Mouse (Mus musculus): ENCODE measurements around the gene C5ar2.
A peak's percentile ranks its signal among the peaks of the same experiment; 100 is the strongest.
"Not testable (repeated sequence)": the region's sequence is repeated elsewhere in the genome, so short reads cannot be mapped to it uniquely, and the experiment has no call there.

C5ar2 gene

DNA sequence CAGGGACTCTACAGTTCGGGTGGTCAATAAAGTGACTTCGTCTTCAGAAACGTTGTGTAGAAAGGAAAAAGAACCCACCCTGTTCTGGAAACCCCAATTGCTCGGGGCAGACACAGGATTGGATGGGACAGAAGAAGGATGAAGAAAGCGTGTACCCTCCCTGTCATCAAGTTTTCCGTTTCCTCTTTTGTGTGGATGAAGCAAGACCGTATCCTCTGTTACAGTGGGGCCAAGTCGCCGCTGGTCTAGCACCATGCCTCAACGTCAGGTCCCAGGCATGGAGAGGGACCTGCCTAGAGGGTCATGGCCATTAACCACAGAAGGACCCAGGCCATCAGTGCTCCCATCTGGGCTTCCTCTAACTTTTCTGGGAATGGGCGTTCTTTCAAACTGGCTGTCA lies 13.9 kb upstream of the C5ar2 start:
- no peak for DNase-seq (ENCODE audit: low spot score)

DNA sequence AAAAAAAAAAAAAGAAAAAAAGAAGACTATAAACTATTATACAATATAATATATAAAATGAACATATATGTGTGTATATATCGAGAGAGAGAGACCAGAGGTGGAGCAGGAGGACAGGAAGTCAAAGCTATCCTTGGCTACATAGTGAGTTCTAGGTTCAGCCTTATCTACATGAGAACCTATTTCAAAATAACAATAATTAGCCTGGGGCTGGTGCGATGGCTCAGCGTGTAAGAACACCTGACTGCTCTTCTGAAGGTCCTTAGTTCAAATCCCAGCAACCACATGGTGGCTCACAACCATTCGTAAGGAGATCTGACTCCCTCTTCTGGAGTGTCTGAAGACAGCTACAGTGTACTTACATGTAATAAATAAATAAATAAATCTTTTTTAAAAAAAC lies 12.0 kb upstream of the C5ar2 start:
- DNase-seq (ENCODE audit: low spot score): not testable (repeated sequence)

DNA sequence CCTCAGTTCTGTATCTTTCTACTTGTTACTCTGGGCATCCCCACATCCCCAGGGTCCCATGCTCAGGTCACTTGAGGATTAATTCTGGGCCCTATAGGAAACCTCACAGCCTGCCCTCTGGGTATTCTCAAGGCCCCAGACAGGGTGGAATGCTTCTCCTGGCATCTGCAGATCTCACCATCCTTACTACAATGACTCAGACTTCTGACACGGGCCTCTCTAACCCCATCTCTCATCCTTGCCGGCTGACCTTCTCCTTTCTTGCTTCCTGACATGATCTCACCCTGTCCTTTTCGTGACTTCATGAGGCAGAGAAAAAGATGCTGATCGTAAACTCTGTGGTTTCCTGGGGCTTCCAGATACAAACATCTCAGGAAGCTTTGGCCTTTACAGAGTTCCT lies 10.2 kb upstream of the C5ar2 start:
- no peak for DNase-seq (ENCODE audit: low spot score)

DNA sequence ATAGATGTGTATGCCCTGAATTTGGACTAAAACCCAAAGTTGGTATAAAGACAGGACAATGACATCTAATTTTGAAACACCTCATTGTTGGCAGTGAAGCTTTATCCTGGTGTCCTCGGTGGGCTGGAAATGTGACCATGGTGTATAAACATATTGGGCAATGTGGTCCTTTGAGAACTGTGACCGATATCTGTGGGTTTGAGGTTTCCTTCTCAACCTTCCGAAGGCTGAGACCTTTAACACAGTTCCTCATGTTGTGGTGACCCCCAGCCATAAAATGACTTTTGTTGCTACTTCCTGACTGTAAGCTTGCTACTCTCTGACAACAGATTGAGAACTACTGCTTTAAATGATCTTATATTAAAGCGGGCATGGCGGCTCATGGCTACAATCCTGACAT lies 6.7 kb upstream of the C5ar2 start:
- no peak for DNase-seq (ENCODE audit: low spot score)

DNA sequence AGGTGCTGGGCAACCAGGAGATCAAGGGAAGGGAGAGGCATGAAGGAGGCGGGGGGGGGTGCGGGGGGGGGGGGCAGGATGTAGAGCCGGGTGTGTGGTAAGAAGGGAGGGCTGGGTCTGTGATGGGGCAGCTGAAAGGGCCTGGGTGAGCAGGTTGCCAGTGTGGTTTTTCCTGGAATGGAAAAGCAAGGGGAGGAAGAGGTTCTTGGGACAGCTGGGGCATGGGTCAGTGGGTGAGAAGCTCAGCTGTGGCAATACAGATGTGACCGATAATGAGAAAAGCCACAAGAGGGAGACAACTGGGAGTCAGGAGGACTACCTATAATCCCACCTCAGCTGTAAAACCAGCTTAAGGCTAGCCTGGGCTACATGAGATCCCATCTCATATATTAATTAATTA lies 2.0 kb upstream of the C5ar2 start:
- no peak for DNase-seq (ENCODE audit: low spot score)

DNA sequence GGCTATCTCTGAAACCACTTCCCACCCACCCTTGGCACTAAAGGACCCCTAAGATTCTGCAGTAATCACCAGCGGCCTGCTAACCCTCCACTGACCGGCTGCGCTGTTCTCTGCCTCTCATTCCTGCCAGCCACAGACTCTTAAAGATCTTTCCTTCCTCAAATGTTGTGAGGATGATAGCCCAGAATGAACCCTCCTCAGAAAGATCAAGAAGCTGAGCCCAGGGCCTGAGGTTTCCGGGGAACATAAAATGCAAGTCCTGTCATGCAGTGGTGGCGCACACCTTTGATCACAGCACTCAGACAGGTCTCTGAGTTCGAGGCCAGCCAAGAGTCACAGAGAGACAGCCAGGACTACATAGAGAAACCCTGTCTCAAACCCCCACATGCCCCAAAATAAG lies 1.8 kb downstream of the C5ar2 start:
- no peak for DNase-seq (ENCODE audit: low spot score)

DNA sequence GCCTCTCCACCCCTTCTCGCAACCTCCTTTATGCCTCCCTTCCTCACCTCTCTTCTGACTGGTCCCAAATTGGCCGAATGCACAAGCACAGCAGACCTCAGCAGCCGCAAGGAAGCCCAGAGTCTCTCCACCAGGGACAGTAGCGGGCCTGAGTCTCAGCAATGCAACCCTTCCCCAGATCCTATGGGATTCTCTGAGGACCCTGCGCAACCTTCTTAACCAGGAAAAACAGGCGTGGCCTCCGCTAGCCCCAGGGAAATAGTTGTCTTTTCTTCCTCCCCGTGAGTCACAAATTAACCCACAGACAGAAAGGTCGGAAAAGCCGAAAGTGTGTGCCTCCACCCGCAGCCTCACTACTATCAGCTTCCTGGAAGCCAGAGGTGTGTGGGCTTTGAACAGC lies 2.2 kb downstream of the C5ar2 start:
- DNase-seq (ENCODE audit: low spot score): no peak

DNA sequence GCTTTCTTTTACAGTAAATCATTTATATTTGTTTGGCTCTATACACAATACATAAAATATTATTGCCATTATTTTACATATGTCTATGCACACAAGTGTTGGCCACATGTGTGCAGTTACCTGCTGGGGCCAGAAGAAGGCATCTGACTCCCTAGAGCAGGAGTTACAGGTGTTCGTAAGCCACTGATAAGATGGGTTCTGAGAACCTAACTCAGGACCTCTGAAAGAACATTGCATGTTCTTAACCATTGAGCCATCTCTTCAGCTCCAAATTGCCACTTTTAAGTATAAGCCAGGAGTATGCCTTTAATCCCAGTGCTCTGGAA lies 3.0 kb downstream of the C5ar2 start:
- no peak for DNase-seq (ENCODE audit: low spot score)

DNA sequence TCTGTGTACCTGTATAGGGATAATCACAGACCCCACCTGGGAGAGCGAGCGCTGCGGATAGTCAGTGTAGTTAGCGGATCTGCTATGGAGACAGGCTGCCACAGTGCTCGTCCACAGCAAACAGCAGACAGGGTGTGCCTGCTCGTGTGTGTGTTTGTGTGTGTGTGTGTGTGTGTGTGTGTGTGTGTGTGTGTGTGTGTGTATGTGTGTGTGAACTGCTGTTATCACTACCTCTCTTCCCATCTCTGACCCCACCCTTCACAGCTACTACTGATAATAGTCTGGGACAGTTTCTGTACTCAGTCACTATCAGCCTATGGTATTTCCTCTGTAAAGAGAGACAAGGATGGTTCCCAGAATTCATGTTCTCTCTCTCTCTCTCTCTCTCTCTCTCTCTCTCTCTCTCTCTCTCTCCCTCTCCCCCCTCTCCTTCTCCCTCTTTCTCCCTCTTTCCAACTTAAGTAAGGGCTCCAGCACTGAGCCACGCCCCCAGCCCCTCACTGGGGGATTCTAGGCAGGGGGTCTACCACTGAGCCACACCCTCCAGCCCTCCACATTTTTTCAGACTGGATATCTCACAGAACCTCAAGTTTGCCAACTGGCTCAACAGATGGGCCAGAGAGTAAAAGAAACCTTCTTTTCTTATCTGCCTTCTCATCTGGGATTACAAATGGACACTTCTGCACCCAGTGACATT lies 3.5 kb downstream of the C5ar2 start:
- no peak for DNase-seq (ENCODE audit: low spot score)

DNA sequence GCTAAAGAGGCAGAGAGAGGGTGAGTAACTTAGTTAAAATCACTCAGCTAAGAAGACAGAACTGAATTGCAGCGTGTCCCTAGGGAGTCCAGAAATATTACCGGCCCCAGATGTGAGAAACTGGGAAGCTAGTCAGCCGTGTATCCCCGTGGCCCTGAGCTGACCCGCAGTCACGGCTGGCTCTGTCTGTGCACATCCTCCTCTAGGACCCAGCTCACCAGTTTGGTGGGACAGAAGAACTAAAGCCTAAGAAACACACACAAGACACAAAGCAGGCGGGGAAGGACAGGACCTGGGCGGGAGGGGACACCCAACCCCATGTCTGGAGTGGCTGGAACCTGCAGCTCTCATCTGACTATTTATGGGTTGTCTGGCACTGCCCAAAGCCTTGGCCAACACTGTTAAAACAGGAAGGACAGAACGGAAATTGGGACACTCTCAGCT lies 4.4 kb downstream of the C5ar2 start:
- no peak for DNase-seq (ENCODE audit: low spot score)

DNA sequence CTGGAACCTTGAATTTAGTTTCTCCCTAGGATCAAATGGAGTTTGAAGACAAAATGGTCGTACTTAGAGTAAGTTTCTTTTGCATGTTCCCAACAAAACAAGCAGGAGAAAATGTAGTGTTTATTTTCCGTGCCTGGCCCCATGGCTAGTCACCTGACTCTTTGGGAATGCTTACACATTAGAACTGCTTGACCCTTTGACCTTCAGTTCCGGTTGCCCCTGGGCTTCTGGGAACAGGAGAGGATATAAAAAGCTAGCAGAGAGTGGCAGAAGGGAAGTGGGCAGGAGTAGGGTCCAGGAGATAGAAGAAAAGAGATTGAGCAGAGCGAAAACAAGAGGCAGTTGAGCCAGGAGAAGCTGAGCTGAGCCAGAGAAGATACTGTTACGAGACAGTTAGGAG lies 14.1 kb downstream of the C5ar2 start:
- peak; percentile 85 for DNase-seq (ENCODE audit: low spot score)

DNA sequence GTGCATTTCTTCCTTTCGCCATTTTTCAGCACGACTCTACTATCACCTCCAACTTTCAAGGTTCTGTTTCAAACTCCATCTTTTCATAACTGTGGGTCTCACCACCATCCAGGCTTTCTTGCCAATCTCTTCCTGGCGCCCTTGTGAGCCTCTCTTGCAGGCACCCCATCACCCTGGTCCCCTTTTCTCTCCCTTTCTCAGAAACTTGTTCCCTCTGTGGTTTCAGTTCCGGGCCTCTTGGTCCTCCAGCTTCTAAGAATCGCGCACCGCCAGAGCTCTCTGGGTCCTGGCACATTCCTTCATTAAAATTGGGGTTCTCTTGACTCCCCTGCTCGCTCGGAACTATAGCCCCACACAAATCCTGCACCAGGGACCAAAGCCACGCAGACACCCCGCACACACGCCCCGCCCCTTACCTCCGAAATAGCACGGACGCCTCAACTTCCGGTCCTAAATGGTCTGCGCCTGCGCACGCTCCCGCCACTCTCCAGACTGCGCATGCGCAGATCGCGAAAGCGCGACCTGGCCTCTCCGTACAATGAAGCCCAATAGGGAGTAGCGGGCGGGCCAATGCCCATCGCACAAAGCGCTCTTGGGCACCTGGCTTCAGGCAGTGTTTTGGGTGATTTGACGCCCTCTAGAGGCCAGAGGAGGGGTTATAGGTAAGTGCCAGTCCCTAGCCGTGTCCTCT lies 22.2 kb downstream of the C5ar2 start, which contains the start of gene Dhx34:
Dhx34 (minus strand) TSS at position 456 of the 691 bp plus-strand sequence.
- DNase-seq (ENCODE audit: low spot score): peak; percentile 98

DNA sequence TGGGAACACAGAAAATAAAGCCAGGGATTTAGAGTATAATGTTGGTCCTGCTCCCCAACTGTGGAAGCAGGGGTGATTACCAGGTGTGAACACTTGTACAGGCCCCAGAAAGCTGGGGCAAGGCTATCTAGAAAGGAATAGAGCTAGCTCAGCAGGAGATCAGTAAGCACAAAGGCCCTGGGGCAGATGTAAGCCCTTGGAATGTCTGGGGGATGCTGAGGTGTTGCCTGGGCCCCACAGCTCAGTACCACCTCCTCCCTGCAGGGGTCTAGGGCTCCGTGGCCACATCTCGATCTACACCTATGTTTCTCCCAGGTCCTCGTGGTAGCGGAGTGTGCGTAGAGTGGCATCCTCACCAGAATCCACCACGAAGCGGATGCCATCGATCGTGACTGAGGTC lies 30.0 kb downstream of the C5ar2 start:
- no peak for DNase-seq (ENCODE audit: low spot score)

DNA sequence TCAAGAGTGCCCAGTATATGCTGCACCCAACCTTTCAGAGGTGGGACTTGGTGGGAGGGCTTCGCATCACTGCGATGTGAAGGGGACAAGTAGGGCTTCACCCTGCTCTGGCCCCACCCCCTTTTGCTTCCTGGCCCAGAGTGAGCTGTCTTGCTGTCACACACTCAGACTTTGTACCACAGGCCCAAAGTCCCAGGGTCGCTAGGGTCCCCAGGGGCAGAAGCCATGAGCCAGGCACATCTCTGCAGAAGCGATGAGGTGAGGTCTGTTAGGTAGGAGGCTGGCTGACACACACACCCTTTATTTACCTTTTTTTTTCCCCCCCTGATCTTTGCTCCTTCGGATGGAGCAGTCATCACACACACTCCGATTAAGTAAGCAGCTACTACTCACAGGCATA lies 30.8 kb downstream of the C5ar2 start:
- no peak for DNase-seq (ENCODE audit: low spot score)

DNA sequence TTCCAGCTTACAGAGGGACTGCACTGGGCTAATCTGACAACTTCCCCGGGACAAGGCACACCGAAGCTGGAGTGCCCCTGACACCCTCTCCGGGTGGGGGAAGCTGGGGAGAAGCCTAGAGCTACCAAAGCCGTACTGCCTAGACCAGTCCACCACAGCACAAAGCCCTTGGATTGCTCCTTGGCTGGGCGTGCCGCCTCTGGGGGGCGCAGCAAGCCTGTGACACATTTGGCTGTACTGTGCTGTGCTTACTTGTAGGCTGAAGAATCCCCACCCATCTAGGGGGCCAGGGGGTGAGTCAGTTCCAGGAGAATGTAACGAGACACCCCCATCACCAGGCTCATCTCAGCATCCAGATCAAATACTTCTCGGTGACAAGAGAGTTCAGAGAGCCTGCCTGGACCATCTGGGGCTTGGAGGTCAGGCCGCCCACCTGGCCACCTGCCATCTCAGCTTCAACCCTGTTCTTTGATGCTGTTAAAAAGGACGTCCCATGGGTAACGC lies 33.0 kb downstream of the C5ar2 start:
- DNase-seq (ENCODE audit: low spot score): peak; percentile 31

DNA sequence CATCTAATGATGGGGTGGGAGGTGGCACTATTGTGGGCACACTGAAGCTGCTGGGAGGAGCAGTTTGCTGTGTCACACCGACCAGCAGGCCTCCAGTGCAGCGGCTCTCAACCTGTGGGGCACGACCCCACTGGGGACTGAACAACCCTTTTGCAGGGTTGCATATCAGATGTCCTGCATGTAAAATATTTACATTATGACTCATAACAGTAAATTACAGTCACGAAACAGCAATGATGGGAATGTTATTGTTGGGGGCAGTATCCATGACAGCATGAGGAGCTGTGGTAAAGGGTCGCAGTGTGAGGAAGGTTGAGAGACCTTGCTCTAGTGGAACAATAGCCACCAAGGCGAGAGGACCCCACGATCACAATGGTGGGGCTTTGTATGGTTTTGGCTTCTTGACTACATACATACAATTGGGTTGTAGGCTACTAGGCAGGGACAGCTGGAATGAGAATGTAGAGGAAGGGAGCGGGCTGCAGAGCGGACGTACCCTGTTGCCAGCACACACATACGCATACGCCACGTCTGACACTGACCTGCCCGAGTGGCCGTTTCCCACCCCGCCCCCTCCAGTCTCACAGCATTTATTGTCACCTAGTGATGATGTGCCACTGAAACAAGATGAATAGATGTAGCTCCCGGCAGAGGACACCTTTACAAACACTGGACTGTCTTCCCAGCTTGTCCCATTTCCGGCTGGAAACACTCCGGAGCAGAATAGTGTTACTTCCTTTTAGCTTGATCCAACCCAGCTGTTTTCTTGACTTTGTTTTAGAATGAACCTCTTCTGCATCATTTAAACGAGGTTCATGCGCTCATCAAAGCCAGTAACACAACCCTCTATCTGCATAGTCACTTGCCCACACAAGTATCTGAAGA lies 34.9 kb downstream of the C5ar2 start:
- DNase-seq (ENCODE audit: low spot score): no peak

DNA sequence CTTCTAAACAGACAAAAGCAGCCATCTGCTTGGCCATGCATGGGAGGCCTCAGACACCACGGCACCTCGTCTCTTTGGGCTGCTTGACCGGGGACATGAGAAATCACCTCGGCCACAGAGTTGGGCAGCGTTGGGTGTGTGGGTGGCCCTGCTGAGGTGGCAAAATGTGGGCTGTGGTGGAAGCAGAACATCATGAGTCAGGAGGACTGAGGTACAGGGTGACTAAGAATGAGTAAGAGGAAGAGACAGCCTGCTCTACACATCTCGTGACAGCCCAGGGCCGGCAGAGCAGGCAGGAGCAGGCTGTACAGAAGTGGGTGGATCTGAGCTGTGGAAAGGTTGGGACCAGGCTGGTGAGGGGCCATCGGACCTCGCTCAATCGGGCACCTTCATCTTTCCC lies 36.5 kb downstream of the C5ar2 start:
- DNase-seq (ENCODE audit: low spot score): no peak

DNA sequence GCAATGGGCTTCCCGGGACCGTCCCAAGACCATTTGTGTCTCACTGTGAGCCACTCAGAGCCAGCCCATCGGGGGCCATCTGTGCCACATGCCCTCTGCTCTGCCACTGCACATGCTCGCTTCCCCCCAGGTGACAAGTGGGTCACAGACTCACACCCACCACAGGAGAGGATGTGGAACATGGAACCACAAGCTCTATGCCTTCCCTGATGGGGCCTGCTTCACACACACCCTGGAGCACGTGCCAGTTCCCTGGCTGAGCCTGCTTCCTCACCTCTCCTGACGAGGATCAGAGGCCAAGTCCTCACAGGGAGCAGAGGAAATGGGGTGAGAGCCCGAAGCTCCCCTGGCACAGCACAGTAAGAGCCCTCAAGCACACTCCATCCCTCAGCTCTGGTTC lies 36.9 kb downstream of the C5ar2 start:
- no peak for DNase-seq (ENCODE audit: low spot score)

DNA sequence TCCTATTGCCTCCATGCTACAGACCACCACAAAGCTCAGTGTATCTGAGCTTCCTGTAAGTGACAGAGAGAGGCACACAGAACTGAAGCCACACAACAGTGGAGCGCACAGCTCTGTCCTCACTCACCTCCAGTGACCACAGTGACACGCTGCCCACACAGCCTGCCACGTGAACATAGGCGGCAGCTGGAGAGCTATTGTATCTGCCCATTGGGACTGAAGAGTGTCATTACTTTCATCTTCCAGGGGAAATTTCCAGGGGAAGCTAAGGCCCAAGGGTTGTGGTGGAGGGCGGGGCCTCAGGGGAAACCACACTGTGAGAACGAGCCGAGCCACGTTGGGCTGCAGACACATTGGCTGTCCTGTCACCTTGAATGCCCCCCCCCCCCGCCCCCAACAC lies 39.2 kb downstream of the C5ar2 start:
- no peak for DNase-seq (ENCODE audit: low spot score)

DNA sequence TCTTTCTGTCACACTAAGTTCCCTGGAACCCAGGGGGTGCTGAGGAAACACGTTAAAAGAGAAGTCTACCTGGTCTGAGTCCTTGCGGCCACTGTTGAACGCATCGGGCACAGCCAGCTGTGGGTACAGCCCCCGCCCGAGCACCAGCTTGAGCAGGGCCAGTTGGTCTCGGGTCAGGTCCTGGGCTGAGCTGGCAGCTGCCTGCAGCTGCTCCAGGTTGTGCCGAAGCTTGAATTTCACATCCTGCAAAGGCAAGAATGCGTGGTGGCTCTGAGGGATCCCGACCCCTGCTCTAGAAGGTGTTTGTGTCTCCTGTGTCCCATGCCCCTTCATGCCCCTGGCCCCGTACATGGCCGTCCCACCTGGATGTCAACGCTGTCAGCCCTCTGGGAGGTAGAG lies 40.5 kb downstream of the C5ar2 start:
- DNase-seq (ENCODE audit: low spot score): no peak

DNA sequence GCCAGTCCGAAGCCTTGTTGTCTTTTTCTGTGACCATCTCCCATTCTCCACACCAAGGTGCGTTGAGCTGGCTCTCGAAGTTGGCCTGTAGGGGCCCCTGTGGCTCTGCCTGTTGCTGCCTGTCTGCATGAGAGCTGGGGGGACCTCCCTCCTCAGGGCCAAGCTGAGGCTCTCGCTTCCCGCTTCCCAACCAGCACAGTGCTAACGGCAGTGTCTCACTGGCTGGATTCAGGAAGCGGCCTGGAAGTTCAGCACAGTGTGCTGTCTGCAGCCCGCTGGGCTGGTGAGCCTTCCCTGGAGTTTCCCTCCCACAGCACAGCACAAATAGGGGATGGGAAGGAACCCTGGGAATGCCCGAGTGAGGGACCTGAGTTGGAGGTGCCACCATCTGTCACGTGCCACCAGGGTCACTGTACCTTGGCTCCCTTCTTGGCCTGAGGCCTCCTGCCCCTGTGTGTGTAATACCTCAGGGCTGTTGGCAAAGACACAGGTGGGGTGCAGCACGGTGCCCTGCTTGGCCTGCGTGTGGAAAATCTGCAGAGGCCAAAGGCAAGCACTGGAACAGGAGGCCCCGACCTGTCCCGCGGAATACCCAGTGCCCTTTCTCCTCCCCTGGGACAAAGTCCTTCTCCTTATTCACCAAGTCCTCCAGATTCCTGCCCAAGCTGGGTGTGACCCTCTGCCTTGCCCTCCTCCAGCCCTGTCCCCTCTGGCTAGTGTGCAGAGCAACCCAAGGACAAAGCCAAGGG lies 41.0 kb downstream of the C5ar2 start:
- no peak for DNase-seq (ENCODE audit: low spot score)

DNA sequence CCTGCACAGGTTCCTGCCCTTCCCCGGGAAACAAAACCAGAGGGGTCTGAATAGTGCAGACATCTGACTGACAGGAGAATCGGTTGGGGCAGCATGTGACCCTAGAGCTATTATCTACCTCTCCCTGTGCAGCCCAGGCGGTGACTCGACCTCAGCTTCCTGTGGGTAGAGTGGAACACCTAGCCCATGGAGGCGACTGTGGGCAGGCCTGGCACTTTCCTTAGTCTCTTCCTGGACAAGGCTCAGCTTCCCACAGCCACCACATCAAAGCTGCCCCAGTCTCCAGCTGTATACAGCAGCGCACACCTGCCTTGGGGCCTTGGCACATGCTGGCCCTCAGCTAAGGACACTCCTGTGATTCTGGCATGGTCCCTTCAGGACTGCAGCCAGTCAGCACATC lies 42.8 kb downstream of the C5ar2 start:
- DNase-seq (ENCODE audit: low spot score): no peak
